Mouse (Mus musculus) lung, postnatal 36 days (tissue): Measurements from ENCODE around the gene Kri1.
"Not testable (repeated sequence)": the region's sequence is repeated elsewhere in the genome, so short reads cannot be mapped to it uniquely, and the experiment has no call there.

ENCODE experiments used
- DNase-seq: peaks from one replicate; pipeline ENCODE4 v3.0.0; 2022; ENCODE audit warnings: mixed read lengths

Gene Kri1

GRCm38 (mm10) chr9:21273520-21274228 lies 14.1 kb downstream of the Kri1 start:
- peak; percentile 60 for DNase-seq

DNA sequence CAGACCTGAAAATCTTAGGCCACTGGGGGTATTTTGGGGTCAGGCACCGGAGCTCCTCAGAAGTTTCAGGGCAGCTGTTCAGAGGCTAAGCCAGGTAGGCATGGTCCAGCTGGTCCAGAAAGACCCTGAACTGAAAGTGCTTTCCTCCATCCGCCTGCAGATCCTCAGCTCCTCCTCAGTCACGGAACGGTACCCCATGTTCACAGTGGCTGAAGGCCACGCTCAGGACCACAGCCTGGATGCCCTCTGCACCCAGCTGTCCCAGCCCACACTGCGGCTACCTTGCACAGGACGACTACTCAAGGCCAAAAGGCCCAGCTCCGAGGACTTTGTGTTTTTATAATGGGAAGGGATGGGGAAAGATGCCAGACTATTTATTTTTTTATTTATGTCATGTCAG lies 14.7 kb downstream of the Kri1 start:
- no peak for DNase-seq

GRCm38 (mm10) chr9:21272391-21272790 lies 15.4 kb downstream of the Kri1 start:
- no peak for DNase-seq

DNA sequence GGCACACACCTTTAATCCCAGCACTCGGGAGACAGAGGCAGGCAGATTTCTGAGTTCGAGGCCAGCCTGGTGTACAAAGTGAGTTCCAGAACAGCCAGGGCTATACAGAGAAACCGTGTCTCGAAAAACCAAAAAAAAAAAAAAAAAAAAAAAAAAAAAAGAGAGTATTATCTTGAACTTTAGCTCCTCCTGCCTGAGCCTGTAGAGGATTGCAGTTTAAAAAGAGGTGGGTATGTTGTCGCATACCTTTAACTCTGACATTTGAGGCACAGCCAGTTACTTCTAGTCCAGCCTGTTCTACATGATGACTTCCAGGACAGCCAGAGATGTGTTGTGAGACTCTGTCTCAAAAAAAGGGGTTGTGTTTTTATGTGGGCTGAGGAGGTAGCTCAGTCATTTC lies 18.2 kb downstream of the Kri1 start:
- not testable (repeated sequence) for DNase-seq

- DNase-seq = no peak
These were observed 19.5 kb downstream of the Kri1 start for GRCm38 (mm10) chr9:21268305-21268704.

DNA sequence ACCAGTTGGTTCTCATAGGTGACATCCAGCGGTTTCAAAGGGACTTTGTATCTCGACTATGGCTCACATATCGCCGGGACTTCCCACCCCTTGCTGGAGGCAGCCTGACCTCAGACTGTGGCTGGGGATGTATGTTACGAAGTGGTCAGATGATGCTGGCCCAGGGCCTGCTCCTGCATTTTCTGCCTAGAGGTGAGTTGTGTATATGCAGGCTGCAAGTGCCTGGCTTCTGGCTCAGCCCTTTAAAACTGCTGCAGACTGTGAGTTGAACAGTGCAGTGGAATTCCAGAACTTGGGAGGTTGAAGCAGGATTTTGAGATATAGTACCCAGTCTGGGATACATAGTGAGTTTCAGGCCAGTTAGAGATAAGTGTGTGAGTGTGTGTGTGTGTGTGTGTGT lies 20.9 kb downstream of the Kri1 start:
- no peak for DNase-seq

- DNase-seq = peak; percentile 42
These were observed 22.2 kb downstream of the Kri1 start for GRCm38 (mm10) chr9:21265611-21266010.

GRCm38 (mm10) chr9:21265000-21265561 lies 22.7 kb downstream of the Kri1 start, which contains the start of gene Atg4d:
Atg4d (plus strand) TSS chr9:21265293.
- peak; percentile 99 for DNase-seq

DNA sequence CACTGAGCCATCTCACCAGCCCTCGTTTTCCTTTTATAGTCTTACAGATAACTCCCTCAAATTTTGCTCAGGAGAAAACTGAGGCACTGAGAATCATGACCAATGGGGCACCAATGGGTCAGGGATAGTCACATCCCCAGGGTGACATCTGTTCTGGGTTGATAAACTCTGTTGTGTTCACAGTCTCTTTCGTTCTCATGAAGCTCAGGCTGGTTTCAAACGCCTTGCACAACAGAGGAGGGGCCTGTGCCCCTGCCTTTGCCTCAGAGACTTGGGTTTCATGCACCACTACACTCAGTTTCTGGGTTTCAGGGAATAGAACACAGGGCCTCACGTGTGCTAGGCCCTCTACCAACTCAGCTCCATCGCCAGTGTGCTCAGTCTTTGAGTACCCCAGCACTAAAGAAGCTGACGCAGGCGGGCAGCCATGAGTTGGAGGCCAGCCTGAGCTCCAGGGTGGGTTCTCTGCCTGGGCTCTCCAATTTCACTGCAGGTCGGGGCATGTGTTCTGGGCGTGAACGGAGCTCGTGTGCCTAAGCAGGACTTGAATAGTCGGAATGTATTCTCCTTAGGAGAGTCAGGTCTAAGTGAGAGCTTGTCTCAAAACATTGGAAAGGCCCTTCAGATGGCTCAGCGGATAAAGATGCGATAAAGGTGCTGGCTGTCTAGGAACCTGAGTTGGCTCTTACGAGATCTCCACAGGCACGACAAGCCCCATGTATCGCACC lies 23.3 kb downstream of the Kri1 start:
- DNase-seq = no peak

DNA sequence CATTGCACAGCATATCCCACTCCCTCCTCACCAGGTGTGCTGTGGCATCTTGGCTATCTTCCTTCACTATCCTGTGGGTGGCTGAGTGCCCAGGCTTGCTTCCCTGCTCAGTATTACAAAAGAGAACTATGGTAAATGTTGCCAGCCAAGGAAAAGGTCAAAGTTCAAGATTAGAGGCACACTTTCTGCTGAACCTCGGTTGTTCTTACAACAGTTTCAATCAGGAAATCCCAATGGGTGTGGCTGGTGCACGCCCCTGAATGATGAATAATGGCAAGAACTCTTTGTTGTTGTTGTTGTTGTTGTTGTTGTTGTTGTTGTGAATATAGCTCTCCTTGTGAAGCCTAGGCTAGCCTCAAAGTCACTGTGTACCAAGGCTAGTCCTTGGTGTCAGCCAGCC lies 25.9 kb downstream of the Kri1 start:
- peak; percentile 40 for DNase-seq

DNA sequence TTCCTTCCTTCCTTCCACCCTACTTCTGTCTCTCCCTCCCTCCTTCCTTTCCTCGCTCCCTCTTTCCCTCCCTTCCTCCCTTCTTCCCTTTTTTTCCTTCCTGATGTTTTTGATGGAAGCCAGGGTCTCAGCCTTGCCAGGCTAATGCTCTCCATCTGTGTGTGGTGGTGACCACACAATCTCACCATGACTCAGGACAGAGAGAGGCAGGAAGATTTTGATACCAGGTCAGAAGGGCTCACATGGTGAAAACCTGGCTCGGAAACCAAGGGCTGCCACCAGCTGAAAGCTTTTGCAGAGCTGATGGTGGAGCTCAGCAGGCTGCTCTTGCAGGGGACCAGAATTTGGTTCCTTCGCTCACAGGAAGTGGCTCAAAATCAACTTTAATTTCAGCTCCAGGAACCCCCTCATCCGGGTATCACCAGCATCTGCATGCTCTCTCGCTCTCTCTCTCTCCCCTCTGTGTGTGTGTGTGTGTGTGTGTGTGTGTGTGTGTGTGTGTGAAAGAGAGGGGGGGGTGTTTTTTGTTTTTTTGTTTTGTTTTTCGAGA lies 27.2 kb downstream of the Kri1 start:
- no peak for DNase-seq

DNA sequence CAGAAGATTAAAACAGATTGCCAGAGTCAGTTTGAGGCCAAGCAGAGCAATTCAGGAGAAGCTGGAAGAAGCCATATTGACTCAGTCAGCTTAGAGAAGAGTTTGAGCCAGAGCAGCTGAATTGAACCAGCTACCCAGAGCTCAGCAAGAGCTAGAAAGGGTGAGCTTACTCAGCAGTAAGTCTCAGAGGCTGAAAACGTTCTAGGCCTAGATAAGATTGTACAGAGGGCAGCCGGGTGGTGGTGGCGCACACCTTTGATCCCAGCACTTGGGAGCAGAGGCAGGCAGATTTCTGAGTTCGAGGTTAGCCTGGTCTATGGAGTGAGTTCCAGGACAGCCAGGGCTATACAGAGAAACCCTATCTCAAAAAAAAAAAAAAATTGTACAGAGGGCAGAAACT lies 31.4 kb downstream of the Kri1 start:
- not testable (repeated sequence) for DNase-seq

- DNase-seq = no peak
These were observed 33.1 kb downstream of the Kri1 start for GRCm38 (mm10) chr9:21254690-21255089.

DNA sequence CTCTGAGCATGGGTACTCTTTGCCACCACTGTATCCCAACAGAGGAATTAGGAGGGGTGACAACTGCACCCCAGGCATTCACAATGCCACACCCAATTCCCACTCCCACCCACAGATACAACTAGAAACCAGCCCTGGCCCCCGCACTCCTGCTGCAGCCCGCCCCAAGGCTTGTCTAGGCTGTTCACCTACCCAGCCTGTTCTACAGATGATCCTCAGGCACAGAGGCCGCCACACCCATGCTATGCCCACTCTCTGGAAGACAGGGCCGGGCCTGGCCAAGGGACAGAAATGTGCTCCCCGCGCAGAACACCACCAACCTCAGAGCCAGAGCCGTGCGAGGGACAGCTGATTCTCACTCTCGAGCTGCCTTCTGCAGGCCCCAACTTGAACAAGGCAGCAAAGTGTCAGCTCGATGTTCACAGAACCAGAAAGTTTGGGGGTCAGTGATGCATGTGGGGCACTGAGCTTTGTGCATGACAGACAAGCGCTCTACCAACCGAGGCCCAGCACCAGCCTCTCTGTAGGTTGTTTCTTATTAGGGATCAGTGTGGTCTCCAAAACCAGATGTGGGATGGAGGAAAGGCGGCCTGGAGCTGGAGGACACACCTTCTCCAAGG lies 36.5 kb downstream of the Kri1 start:
- no peak for DNase-seq

- DNase-seq = no peak
These were observed 37.3 kb downstream of the Kri1 start for GRCm38 (mm10) chr9:21250509-21250908.

- no peak for DNase-seq
These were observed 37.9 kb downstream of the Kri1 start for GRCm38 (mm10) chr9:21249629-21250508.

DNA sequence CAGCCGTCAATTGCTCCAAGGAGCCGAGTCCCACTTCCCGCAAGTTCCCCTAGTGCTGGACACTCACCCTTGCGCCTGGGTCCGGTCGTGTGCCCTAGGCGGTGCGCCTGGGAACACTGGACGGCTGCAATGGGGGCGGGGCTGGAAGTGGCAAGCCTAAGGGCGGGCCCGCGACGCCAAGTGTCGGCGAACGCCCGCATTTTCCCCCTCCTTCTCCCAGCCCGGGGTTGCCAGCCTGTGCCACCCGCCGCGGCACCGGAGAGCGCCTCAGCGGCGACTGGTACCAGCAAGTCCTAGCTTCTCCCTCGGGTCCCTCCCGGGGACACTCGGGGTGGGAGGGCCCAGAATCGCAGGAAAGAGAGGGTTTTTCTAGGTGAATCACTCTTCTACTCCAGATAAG lies 39.4 kb downstream of the Kri1 start, which contains the start of gene S1pr5:
Gene S1pr5, minus strand, starts transcription at position 118 of the 400 bp plus-strand sequence.
- peak; percentile 77 for DNase-seq

- DNase-seq = no peak
These were observed 41.4 kb downstream of the Kri1 start for GRCm38 (mm10) chr9:21246342-21246741.

GRCm38 (mm10) chr9:21245113-21245487 lies 42.7 kb downstream of the Kri1 start:
- no peak for DNase-seq

DNA sequence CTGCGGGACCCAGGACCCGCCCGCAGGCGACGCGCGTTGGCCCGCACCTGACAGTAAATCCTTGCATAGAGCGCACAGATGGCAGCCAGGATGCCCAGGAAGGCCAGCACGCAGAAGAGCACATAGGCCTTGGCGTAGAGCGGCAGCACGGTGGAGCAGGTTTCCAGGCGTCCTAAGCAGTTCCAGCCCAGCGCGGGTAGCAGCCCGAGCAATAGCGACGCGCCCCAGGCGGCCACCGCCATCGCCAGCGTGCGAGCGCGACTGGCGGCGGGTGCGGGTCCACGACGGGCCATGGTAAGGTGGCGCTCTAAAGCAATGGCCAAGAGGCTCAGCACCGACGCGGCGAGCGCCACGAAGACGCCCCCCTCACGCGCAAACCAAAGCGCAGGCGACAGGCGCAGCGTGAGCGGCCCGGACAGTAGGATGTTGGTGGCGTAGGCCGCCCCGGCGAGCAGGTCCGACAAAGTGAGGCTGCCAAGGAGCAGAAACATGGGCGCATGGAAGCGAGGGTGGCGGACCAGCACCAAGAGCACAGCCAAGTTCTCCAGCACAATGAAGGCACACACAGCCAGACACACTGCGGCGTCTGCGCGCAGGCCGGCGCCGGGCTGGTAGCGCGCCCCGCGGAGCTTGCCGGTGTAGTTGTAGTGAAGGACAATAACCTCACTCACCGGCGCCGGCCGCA lies 43.2 kb downstream of the Kri1 start:
- no peak for DNase-seq

DNA sequence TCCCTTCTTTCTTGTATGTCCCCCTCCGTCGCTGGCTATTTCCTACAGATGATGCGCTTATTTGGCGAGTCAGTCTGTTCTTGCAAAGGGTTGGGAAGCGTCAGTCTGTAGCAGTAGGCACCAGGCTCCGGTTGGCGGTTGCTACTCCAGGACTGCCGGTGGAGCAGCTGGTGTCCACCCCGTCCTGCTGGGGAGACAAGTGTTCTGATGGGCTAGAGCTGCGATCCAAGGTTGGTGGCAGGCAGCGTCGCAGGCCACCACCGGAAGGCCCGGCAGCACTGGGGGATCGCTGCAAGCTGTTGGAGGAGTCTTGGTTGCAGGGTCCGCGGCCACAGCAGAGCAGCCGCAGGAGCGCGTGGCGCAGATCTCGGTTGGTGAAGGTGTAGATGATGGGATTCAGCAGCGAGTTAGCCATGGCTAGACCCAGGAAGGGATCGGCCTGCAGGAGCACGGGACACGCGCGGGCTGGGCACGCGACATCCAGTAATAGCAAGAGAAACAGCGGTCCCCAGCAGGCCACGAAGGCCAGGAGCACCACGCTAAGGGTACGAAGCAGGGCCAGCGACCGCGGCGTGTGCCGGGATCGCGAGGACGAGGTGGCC lies 43.8 kb downstream of the Kri1 start:
- no peak for DNase-seq
